Mouse (Mus musculus) lung, adult 2 months (tissue): Measurements from ENCODE around the gene Trim2. TPM values are rescaled to one million over a fixed set of nuclear protein-coding genes. Genes with fewer than 3 reads are reported as not detected.

Experiments
- DNase-seq: peaks from one replicate; pipeline ENCODE4 v3.0.0; 2022
- H3K4me1 ChIP-seq: fragments of 200-500 bp; 2 replicates; pipeline ENCODE4 v1.6.1; 2011; ENCODE audit warnings: low read length; ENCODE audit not compliant: control insufficient read depth, insufficient read depth
- H3K4me3 ChIP-seq: fragments of 200-500 bp; replicated peaks from 2 replicates; pipeline ENCODE3; 2011; ENCODE audit warnings: low read depth, mild to moderate bottlenecking, control low read depth, low read length; ENCODE audit errors: extremely low read depth
- CTCF ChIP-seq: fragments of 200-500 bp; IDR thresholded peaks from 2 replicates; pipeline ENCODE4 v1.5.1; 2011; ENCODE audit warnings: mild to moderate bottlenecking, low read length, control low read depth; ENCODE audit not compliant: insufficient read depth
- POLR2A ChIP-seq: fragments of 200-500 bp; IDR thresholded peaks from 2 replicates; pipeline ENCODE4 v1.6.1; 2011; ENCODE audit warnings: low read depth, mild to moderate bottlenecking, control low read depth, low read length, borderline replicate concordance; ENCODE audit errors: extremely low read depth
- WGBS: fragments of 180-500 bp; shearing (Covaris S2); methylation state at CpG from one replicate; pipeline ENCODE4 v1.1.7; 2018; 5-methylcytosine and 5-hydroxymethylcytosine counted together
- polyA plus RNA-seq: library from polyadenylated mRNA; depleted of rRNA; stranded (reverse); fragments of >200 nt; gene quantifications from 2 replicates; pipeline ENCODE4 v1.2.3, GENCODE M21; 2012

Gene Trim2
- polyA plus RNA-seq, 1 experiment = 26.3 TPM

GRCm38 (mm10) chr3:84173581-84174154 lies 133.0 kb downstream of the Trim2 start, which contains the start of gene Gm6525:
TSS of gene Gm6525 (plus strand) at chr3:84174104.
- 86% methylated on average over 11 of the region's 11 CpGs for whole genome bisulfite sequencing
- DNase-seq = no peak
- H3K4me3 ChIP-seq = no peak within 1 kb of the TSS
- H3K4me1 ChIP-seq = no peaks in the 10 kb centered on the region
- TF ChIP-seq POLR2A (no peak), CTCF (no peak)

- Histone ChIP-seq H3K4me1 (no peaks in the 10 kb centered on the region), H3K4me3 (no peak overlapping the region)
- TF ChIP-seq POLR2A = no peak
- no peak for TF ChIP-seq CTCF
- WGBS = 47% methylated on average over 11 of the region's 11 CpGs
- no peak for DNase-seq
Observed at GRCm38 (mm10) chr3:84172406-84172805, 134.3 kb downstream of the Trim2 start.

DNA sequence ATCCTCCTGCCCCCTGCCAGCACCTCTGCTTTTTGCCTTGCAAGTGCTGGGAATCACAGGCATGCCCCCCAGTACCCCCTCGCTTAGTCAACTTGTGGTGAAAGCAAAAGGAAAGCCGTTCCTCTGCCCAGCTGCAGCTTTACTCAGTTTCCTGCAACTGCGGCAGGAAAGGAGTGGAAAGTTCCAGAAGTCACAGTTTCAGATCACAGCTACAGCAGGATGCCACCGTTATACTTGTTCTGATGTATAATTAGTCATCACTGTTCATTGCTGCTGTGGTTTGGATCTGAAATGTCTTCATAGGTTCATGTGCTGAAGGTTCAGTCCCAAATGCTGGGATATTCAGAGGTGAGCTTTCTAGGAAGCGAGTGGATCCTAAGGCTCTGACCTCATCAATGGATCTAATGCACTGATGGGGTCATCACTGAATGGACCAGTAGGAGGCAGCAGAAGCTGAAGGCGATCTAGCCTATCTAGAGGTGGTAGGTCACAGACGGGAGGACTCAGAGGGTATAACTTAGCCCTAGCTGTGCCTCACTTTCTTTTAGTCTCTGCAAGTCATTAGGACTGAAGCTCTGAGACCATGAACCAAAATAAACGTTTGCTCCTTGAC lies 137.2 kb downstream of the Trim2 start:
- 69% methylated on average over 8 of the region's 8 CpGs for WGBS
- TF ChIP-seq POLR2A (no peak), CTCF (0 out of 2 replicates have a peak, but pooled peaks have one; percentile 12)
- Histone ChIP-seq H3K4me3 (no peak overlapping the region), H3K4me1 (no peaks in the 10 kb centered on the region)
- DNase-seq = no peak

- 81% methylated on average over 6 of the region's 6 CpGs for WGBS
- H3K4me3 ChIP-seq = no peak overlapping the region
- TF ChIP-seq POLR2A = no peak
- no peak for TF ChIP-seq CTCF
- DNase-seq = no peak
- H3K4me1 ChIP-seq = no peaks in the 10 kb centered on the region
Observed at GRCm38 (mm10) chr3:84168943-84169342, 137.7 kb downstream of the Trim2 start.

GRCm38 (mm10) chr3:84166073-84166472 lies 140.6 kb downstream of the Trim2 start:
- WGBS = 88% methylated on average over 5 of the region's 5 CpGs
- no peak for DNase-seq
- Histone ChIP-seq H3K4me1 (no peaks in the 10 kb centered on the region), H3K4me3 (no peak overlapping the region)
- no peak for TF ChIP-seq CTCF
- TF ChIP-seq POLR2A = no peak

DNA sequence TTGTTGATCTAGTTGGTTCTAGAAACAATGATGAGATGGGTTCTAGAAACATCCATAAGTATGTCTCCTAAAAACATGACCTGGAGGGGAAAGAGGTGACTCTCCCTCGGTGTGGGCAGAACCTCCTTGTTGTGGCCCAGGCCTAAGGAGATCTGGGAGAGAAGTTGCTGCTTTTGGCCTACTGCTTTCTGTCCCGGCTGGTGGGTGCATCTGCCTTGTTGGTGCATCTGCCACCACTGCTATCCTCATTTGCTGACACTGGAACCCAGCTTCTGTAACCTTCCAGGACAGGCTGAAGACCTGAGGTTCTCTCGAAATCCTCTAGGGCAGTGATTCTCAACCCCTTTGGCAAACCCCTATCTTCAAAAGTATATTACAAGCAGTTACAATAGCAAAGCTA lies 141.3 kb downstream of the Trim2 start:
- TF ChIP-seq POLR2A (no peak), CTCF (no peak)
- 95% methylated on average over 3 of the region's 3 CpGs for WGBS

GRCm38 (mm10) chr3:84157559-84158350 lies 148.9 kb downstream of the Trim2 start:
- TF ChIP-seq CTCF = no peak
- no peak for TF ChIP-seq POLR2A
- Histone ChIP-seq H3K4me3 (no peak overlapping the region), H3K4me1 (no peaks in the 10 kb centered on the region)
- 83% methylated on average over 4 of the region's 4 CpGs for whole genome bisulfite sequencing
- no peak for DNase-seq

More for the DNA sequence above, 141.3 kb downstream of the Trim2 start:
- DNase-seq = no peak
- H3K4me1 ChIP-seq = no peaks in the 10 kb centered on the region
- H3K4me3 ChIP-seq = no peak overlapping the region

DNA sequence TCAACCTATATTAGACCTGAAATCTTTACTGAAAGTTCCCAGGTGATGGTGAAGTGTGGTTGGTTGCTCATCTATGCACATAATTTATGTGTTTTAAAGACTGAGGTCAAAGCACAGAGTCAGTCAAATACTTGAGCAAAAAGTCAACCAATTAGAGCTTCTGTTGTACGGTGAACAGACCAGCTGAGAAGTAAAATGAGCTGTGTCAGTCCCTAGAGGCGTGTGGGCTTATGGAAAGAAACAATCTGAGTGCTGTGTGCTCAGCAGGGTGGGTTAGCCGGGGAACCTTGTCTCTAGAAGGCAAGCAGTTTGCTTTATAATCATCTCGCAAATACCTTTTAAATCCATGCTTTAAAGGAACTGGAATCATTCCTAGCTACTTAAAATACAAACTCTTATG lies 149.7 kb downstream of the Trim2 start:
- H3K4me3 ChIP-seq = no peak overlapping the region
- no peak for DNase-seq
- H3K4me1 ChIP-seq = no peaks in the 10 kb centered on the region
- no peak for TF ChIP-seq POLR2A
- no peak for TF ChIP-seq CTCF
- 74% methylated on average over 4 of the region's 4 CpGs for WGBS

DNA sequence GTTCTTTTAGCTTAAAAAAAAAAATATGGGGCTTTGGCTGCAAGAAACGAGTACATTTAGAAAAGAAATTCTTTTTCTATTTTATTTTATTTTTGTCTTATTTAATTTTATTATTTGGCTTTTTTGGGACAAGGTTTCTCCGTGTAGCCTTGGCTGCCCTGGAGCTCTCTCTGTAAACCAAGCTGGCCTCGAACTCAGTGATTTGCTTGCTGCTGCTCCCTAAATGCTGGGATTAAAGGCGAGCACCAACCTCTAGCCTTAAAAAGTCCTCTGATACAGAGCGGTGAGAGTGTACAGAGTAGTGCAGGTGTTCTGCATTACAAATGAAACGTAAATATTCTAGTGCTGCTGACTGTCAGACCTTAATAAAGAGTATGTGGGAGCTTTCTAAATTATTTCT lies 150.6 kb downstream of the Trim2 start:
- no peak for DNase-seq

GRCm38 (mm10) chr3:84155558-84156006 lies 151.1 kb downstream of the Trim2 start, which contains the start of gene Mnd1:
TSS of gene Mnd1 (minus strand) at chr3:84155786.
- TF ChIP-seq POLR2A (peak; percentile 48; the same call in 1 of the 2 replicates), CTCF (peak; percentile 56)
- WGBS = 1% methylated on average over 29 of the region's 29 CpGs
- peak; percentile 98 for DNase-seq
- H3K4me1 ChIP-seq = no peaks in the 10 kb centered on the region
- H3K4me3 ChIP-seq = peak within 1 kb of the TSS; percentile 48

More for the DNA sequence above, 150.6 kb downstream of the Trim2 start:
- no peak overlapping the region for H3K4me3 ChIP-seq
- TF ChIP-seq POLR2A (no peak), CTCF (no peak)
- 50% methylated on average over 6 of the region's 6 CpGs for WGBS
- H3K4me1 ChIP-seq = no peaks in the 10 kb centered on the region

GRCm38 (mm10) chr3:84155146-84155545 lies 151.5 kb downstream of the Trim2 start:
- H3K4me1 ChIP-seq = no peaks in the 10 kb centered on the region
- under 1% methylated on average over 27 of the region's 27 CpGs for WGBS
- peak overlapping the region; percentile 48 for H3K4me3 ChIP-seq
- TF ChIP-seq CTCF (no peak), POLR2A (no peak)
- DNase-seq = no peak
